Mouse (Mus musculus) forebrain, embryonic 14.5 days (tissue): Measurements from ENCODE around the gene Suclg2. TPM values are rescaled to one million over a fixed set of nuclear protein-coding genes. Genes with fewer than 3 reads are reported as not detected.

Experiments
- ATAC-seq: fragments of 200-750 bp; cut with Nextera tagmentation; 2 replicates; pipeline ENCODE4 v1.8.0; 2017; ENCODE audit warnings: mild to moderate bottlenecking, moderate library complexity
- DNase-seq: peaks from one replicate; pipeline ENCODE4 v3.0.0-alpha.2; 2015; ENCODE audit warnings: low spot score
- H3K27ac ChIP-seq: fragments of 300-500 bp; sonication (generic); 2 replicates; pipeline ENCODE4 v1.5.1; 2014; ENCODE audit warnings: low read depth, mild to moderate bottlenecking, control low read depth, low read length, moderate library complexity
- H3K27me3 ChIP-seq: fragments of 300-500 bp; sonication (generic); replicated peaks from 2 replicates; pipeline ENCODE4 v1.6.1; 2014; ENCODE audit warnings: low read length, control low read depth, mixed read lengths; ENCODE audit not compliant: control insufficient read depth, insufficient read depth
- H3K36me3 ChIP-seq: fragments of 300-500 bp; sonication (generic); 2 replicates; pipeline ENCODE4 v1.6.1; 2014; ENCODE audit warnings: low read length, control low read depth; ENCODE audit not compliant: control insufficient read depth, insufficient read depth
- H3K4me1 ChIP-seq: fragments of 300-500 bp; sonication (generic); 2 replicates; pipeline ENCODE4 v1.6.1; 2014; ENCODE audit warnings: antibody characterized with exemption, low read length, control low read depth; ENCODE audit not compliant: control insufficient read depth, insufficient read depth
- H3K4me2 ChIP-seq: fragments of 300-500 bp; sonication (generic); 2 replicates; pipeline ENCODE4 v1.6.1; 2014; ENCODE audit warnings: mild to moderate bottlenecking, control low read depth, low read length
- H3K4me3 ChIP-seq: fragments of 300-500 bp; sonication (generic); 2 replicates; pipeline ENCODE4 v1.5.1; 2014; ENCODE audit warnings: low read depth, low read length, control low read depth
- H3K9ac ChIP-seq: fragments of 300-500 bp; sonication (generic); 2 replicates; pipeline ENCODE4 v1.6.1; 2014; ENCODE audit warnings: mild to moderate bottlenecking, low read length, control low read depth, moderate library complexity
- H3K9me3 ChIP-seq: fragments of 300-500 bp; sonication (generic); replicated peaks from 2 replicates; pipeline ENCODE4 v1.6.1; 2016; ENCODE audit warnings: low read length, control low read depth, mixed read lengths; ENCODE audit not compliant: control insufficient read depth
- WGBS: fragments of 180-500 bp; shearing (Covaris S2); extraction: QIAGEN DNeasy Blood & Tissue Kit; methylation state at CpG from one replicate; pipeline ENCODE4 v1.1.7; 2014; 5-methylcytosine and 5-hydroxymethylcytosine counted together
- polyA plus RNA-seq: library from polyadenylated mRNA; unstranded; fragments of >200 nt; fragmentation: Nextera tagmentation; extraction: Ambion mirVana; gene quantifications from 2 replicates; pipeline ENCODE4 v1.2.1, GENCODE M21; 2014

The Suclg2 gene
- polyA plus RNA-seq, 1 experiment from 2014 or later = 22.3 TPM

DNA sequence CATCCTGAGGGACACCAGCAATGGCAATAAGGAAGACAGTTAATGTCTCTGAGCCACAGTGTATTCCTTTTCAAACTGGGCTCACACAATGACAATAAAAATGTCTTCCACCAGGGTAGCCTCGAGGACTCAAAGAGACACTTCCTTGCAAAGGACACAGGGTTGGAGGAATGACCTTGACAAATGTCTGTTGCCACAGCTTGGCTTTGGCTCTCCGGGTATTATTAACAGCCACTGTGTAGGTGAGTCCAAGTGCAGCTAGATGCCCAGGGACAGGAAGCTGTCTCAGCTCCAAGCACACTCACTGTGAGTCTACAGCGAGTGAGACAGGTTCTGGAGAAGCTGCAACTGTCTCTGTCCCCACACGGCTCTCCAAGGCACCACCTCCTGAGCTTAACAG is 14.0 kb downstream of the Suclg2 start:
- Histone ChIP-seq H3K27me3 (no peaks in the 10 kb centered on the region), H3K36me3 (no peaks in the 10 kb centered on the region), H3K9me3 (no peaks in the 10 kb centered on the region), H3K4me3 (no peak overlapping the region), H3K27ac (no peak overlapping the region), H3K4me2 (no peak overlapping the region), H3K9ac (no peak overlapping the region), H3K4me1 (no peaks in the 10 kb centered on the region)
- WGBS = 86% methylated on average over 4 of the region's 4 CpGs
- no peak for DNase-seq
- ATAC-seq = no peak

DNA sequence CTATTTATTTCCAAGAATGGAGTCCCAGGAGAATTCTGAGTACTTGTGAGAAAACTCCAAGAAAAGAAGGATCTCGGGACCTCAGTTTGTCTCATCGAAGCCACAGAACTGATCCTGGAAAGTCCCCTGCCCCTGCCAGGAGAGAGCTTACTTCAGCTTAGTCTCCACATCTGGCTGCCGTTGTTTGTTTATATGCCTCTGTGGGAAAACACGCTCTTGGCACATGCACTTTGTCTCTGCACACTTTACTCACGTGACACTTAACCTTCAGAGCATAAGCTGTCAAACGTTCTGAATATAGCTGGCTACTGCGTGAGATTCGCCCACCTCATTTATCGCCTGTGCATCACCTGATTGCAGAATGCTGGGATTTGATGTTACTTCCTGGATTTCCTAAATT is 16.4 kb downstream of the Suclg2 start:
- 86% methylated on average over 9 of the region's 9 CpGs for WGBS
- no peak overlapping the region for H3K4me2 ChIP-seq
- H3K27me3 ChIP-seq = no peaks in the 10 kb centered on the region
- H3K4me1 ChIP-seq = no peaks in the 10 kb centered on the region
- no peak overlapping the region for H3K4me3 ChIP-seq
- ATAC-seq (no peak), DNase-seq (no peak)
- no peak overlapping the region for H3K9ac ChIP-seq
- no peaks in the 10 kb centered on the region for H3K9me3 ChIP-seq
- no peak overlapping the region for H3K27ac ChIP-seq
- no peaks in the 10 kb centered on the region for H3K36me3 ChIP-seq

DNA sequence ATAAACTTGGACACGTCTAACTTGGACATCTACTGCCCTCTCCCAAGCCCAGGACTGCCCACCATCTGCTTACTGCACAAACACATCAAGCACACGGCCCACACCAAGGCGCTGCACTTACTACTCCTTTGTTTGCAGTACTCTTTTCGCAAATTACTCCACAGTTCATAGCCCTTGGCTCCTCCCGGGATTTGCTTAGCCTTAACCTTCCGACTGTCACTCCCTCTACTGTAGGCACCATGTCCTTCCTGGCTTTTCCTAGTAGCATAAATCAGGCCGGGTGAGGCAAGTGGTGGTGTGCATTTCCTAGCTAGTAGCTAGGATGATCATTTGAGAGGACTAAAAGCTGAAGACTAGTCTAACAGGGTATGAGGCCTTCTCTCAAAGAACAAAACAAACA is 16.8 kb downstream of the Suclg2 start:
- Histone ChIP-seq H3K9me3 (no peaks in the 10 kb centered on the region), H3K27ac (no peak overlapping the region), H3K27me3 (no peaks in the 10 kb centered on the region), H3K36me3 (no peaks in the 10 kb centered on the region), H3K4me2 (no peak overlapping the region), H3K4me1 (no peaks in the 10 kb centered on the region), H3K4me3 (no peak overlapping the region), H3K9ac (no peak overlapping the region)
- 78% methylated on average over 7 of the region's 7 CpGs for WGBS
- no peak for DNase-seq
- no peak for ATAC-seq

DNA sequence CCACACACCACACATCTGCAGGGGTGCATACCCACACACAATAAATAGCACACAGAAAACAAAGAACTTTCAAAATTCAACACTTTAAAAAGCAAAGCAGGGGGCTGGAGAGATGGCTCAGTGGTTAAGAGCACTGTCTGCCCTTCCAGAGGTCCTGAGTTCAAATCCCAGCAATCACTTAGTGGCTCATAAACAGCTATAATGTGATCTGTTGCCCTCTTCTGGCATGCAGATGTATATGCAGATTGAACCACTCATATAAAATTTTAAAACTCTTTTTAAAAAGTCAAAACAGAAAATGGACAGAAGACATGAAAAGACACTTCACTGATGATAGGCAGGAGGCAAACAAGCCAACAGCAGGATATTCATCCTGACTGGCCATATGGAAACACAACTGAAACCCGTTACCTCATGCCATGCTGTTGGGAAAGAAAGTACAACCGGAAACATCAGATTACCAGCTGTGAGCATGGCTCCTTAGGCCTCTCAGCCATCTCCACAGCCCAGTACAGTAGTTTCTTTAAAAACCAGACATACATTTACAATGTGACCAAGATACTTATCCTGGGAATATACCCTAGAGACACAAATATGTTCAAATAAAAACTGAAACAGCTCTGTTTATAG is 17.5 kb downstream of the Suclg2 start:
- Histone ChIP-seq H3K36me3 (no peaks in the 10 kb centered on the region), H3K4me2 (no peak overlapping the region), H3K27me3 (no peaks in the 10 kb centered on the region), H3K27ac (no peak overlapping the region), H3K9ac (no peak overlapping the region), H3K9me3 (no peaks in the 10 kb centered on the region), H3K4me3 (no peak overlapping the region), H3K4me1 (no peaks in the 10 kb centered on the region)
- no peak for DNase-seq
- no peak for ATAC-seq
- 82% methylated on average over 2 of the region's 2 CpGs for WGBS

DNA sequence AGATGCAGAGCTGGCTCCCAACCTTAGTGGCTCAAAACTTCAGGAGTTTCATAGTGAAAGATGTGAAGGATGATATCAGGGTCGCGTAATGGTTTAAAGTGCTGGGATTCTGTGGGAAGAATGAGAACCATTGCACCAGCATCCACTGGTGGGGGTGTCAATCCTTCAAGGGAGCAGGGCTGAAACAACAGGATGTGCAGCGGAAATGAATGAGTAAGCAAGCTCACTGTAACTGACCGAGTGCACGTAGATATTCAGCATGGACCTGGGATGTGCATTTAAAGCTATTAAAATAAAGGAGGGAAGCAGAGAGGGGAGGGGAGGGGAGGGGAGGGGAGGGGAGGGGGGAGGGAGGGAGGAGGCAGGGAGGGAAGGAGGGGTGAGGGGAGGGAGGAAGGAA is 18.4 kb downstream of the Suclg2 start:
- H3K27ac ChIP-seq = no peak overlapping the region
- no peaks in the 10 kb centered on the region for H3K9me3 ChIP-seq
- no peaks in the 10 kb centered on the region for H3K4me1 ChIP-seq
- H3K36me3 ChIP-seq = no peaks in the 10 kb centered on the region
- WGBS = 83% methylated on average over 5 of the region's 5 CpGs
- H3K9ac ChIP-seq = no peak overlapping the region
- H3K27me3 ChIP-seq = no peaks in the 10 kb centered on the region
- H3K4me3 ChIP-seq = no peak overlapping the region
- ATAC-seq = no peak
- no peak overlapping the region for H3K4me2 ChIP-seq
- DNase-seq = no peak

DNA sequence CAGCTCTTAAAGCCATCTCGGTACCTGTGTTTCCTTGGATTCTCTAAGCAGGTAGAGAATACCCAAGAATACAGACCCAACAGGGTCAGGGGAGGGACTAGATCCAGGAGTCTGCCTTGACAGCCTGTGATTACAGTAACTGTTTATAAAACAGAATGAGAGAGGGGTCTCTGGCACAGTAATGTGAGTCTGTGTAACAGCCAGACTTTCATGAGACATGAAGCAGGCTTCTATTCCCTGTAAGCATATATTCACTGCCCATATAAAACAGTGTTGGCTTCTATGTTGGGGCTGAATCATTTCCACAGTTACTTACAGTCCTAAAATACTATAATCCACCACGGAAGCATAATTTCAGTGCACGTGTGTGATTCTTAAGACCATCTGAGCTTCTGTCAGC is 19.3 kb downstream of the Suclg2 start:
- Histone ChIP-seq H3K9me3 (no peaks in the 10 kb centered on the region), H3K27me3 (no peaks in the 10 kb centered on the region), H3K4me2 (no peak overlapping the region), H3K9ac (no peak overlapping the region), H3K27ac (no peak overlapping the region), H3K4me1 (no peaks in the 10 kb centered on the region), H3K4me3 (no peak overlapping the region), H3K36me3 (no peaks in the 10 kb centered on the region)
- ATAC-seq = no peak
- no peak for DNase-seq
- WGBS = 87% methylated on average over 3 of the region's 3 CpGs

DNA sequence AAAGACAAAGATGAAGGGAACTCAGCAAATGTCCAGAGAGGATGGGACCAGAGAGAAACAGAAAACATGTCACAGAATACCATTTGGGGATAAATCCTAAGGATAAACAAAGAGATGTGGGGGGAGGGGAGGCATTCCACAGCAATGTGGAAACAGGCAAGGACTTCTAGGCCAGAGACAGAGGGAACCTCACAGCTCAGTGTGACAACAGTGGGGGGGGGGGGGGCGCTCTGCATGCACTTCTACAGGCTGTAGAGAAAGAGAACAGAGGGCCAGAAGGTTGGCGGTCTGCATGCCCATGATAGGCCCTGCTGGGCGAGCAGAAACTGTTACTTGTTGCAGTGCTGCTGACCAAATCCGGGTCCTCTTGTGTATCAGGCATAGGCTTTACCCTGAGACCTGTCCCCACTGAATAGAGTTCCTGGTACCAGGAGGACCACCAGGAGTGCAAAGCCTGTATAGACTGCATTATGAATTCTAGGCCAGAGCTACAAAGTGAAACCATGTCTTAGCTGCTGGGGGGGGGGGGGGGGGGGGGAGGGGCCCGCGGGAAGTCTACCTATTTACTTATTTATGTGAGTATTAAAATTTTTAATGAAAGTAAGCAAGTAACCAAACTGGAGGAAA is 20.0 kb downstream of the Suclg2 start:
- Histone ChIP-seq H3K4me3 (no peak overlapping the region), H3K27me3 (no peaks in the 10 kb centered on the region), H3K4me2 (no peak overlapping the region), H3K27ac (no peak overlapping the region), H3K9ac (no peak overlapping the region), H3K4me1 (no peaks in the 10 kb centered on the region), H3K36me3 (no peaks in the 10 kb centered on the region), H3K9me3 (no peaks in the 10 kb centered on the region)
- ATAC-seq = no peak
- DNase-seq = no peak
- 18% methylated on average over 6 of the region's 6 CpGs for WGBS

DNA sequence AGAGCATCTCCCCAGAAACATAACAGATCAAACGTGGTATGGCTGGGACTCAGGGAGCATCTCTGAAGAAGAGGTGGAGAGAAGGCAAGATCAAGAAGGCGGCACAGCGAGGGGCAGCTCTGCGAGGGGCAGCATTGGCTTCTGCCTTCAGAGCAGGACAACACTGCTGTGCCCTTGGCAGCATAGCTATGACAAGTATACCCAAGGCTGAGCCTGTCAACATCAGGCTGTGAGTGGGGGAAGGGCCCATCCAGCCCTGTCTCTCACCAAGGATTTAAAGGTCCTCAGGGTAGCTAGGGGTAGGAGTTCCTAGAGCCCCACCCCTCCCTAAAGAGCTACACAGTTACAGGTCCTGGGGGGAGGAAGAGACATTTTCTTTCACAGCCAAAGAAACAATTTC is 23.7 kb downstream of the Suclg2 start:
- ATAC-seq (no peak), DNase-seq (no peak)
- 75% methylated on average over 4 of the region's 4 CpGs for WGBS
- no peak overlapping the region for H3K4me2 ChIP-seq
- no peak overlapping the region for H3K27ac ChIP-seq
- H3K36me3 ChIP-seq = no peaks in the 10 kb centered on the region
- H3K9ac ChIP-seq = no peak overlapping the region
- no peak overlapping the region for H3K4me3 ChIP-seq
- no peaks in the 10 kb centered on the region for H3K9me3 ChIP-seq
- no peaks in the 10 kb centered on the region for H3K4me1 ChIP-seq
- no peaks in the 10 kb centered on the region for H3K27me3 ChIP-seq

DNA sequence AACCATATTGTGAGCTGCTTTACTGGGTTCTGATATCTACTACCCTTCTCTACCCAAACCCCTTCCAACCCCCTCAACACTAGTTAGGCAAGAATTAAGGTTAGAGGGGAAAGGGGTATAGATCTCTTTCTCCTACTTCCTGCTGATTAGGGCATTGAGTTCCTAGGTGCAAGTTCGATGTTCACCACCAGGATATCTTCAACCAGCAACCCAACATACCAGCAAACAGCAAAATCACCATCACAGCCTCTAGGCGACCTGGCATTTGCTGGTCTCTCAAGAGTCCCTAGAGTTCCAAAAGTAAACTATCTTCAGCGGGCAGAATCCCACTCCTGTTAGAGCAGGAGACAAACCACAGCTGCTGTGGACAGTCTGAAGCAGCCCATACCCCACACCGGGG is 33.4 kb downstream of the Suclg2 start:
- Histone ChIP-seq H3K27me3 (no peaks in the 10 kb centered on the region), H3K36me3 (no peaks in the 10 kb centered on the region), H3K9ac (no peak overlapping the region), H3K27ac (no peak overlapping the region), H3K4me3 (no peak overlapping the region), H3K9me3 (no peaks in the 10 kb centered on the region), H3K4me2 (no peak overlapping the region), H3K4me1 (no peaks in the 10 kb centered on the region)
- ATAC-seq (no peak), DNase-seq (no peak)
- 80% methylated on average over 4 of the region's 4 CpGs for WGBS
